Mouse (Mus musculus) cerebellum, postnatal 4 days (tissue): ENCODE results near the gene Plcb3.
"Not testable (repeated sequence)": the region's sequence is repeated elsewhere in the genome, so short reads cannot be mapped to it uniquely, and the experiment has no call there.

Experiments used
- DNase-seq, 2 experiments: peaks; one replicate each; pipeline ENCODE4 v3.0.0; 2022; ENCODE audit warnings: low spot score in 2 of 2, mixed read lengths in 1 of 2

Gene Plcb3

GRCm38 (mm10) chr19:6991166-6991565 lies 14.9 kb upstream of the Plcb3 start:
- DNase-seq = not testable (repeated sequence)

- no peak for DNase-seq
Observed at GRCm38 (mm10) chr19:6990712-6991111, 14.4 kb upstream of the Plcb3 start.

- no peak for DNase-seq
Observed at GRCm38 (mm10) chr19:6989251-6989650, 13.0 kb upstream of the Plcb3 start.

- DNase-seq = no peak
Observed at GRCm38 (mm10) chr19:6987904-6988285, 11.6 kb upstream of the Plcb3 start.

- DNase-seq = peak in 1 of 2 experiments; percentile 57
Observed at GRCm38 (mm10) chr19:6987061-6987903, 11.0 kb upstream of the Plcb3 start, which contains the start of gene Vegfb. Gene Vegfb, minus strand, starts transcription at chr19:6987651.

GRCm38 (mm10) chr19:6985951-6986708 lies 9.9 kb upstream of the Plcb3 start:
- no peak for DNase-seq

- DNase-seq = no peak
Observed at GRCm38 (mm10) chr19:6985300-6985699, 9.0 kb upstream of the Plcb3 start.

GRCm38 (mm10) chr19:6983621-6984020 lies 7.4 kb upstream of the Plcb3 start:
- no peak for DNase-seq

- DNase-seq = no peak
Observed at GRCm38 (mm10) chr19:6981465-6981864, 5.2 kb upstream of the Plcb3 start.

- DNase-seq = peak; percentile 90 to 98
Observed at GRCm38 (mm10) chr19:6980381-6981093, 4.3 kb upstream of the Plcb3 start, which contains the start of gene Fkbp2. Gene Fkbp2, minus strand, starts transcription at chr19:6980501.

GRCm38 (mm10) chr19:6979486-6980380 lies 3.5 kb upstream of the Plcb3 start:
- peak; percentile 99 for DNase-seq

- no peak for DNase-seq
Observed at GRCm38 (mm10) chr19:6979001-6979479, 2.8 kb upstream of the Plcb3 start.

- DNase-seq = no peak
Observed at GRCm38 (mm10) chr19:6978639-6978974, 2.3 kb upstream of the Plcb3 start.

GRCm38 (mm10) chr19:6977759-6978638 lies 1.7 kb upstream of the Plcb3 start:
- DNase-seq = no peak

GRCm38 (mm10) chr19:6974211-6975205 lies 1.8 kb downstream of the Plcb3 start, which contains the start of gene Ppp1r14b:
Gene Ppp1r14b, plus strand, starts transcription at chr19:6974968.
- peak in 1 of 2 experiments; percentile 82 for DNase-seq

GRCm38 (mm10) chr19:6973581-6974190 lies 2.6 kb downstream of the Plcb3 start:
- no peak for DNase-seq

- no peak for DNase-seq
Observed at GRCm38 (mm10) chr19:6972247-6972917, 3.9 kb downstream of the Plcb3 start.

- DNase-seq = no peak
Observed at GRCm38 (mm10) chr19:6971644-6972043, 4.6 kb downstream of the Plcb3 start.
